Mouse (Mus musculus) thymus, adult 18-20 months (tissue): ENCODE measurements around the gene Smc6.

Source experiments
- DNase-seq, 2 experiments: peaks; one replicate each; pipeline ENCODE4 v3.0.0; 2022; ENCODE audit warnings: mixed read lengths in 2 of 2

Gene Smc6

DNA sequence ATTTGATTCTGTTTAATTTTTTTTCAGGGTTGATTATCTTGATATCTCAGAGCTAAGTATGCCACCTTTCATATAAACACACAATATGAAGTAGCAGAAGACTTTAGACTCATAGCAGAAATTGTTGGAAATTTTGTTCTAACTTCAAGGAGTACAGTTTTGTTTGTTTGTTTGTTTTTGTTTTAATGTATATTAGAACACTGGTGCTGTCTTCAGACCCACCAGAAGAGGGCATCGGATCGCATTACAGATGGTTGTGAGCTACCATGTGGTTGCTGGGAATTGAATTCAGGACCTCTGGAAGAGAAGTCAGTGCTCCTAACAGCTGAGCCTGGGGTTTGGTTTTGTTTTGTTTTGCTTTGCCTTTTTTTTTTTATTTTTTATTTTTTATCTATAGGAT, 20.7 kb downstream of the Smc6 start:
- DNase-seq: no peak

DNA sequence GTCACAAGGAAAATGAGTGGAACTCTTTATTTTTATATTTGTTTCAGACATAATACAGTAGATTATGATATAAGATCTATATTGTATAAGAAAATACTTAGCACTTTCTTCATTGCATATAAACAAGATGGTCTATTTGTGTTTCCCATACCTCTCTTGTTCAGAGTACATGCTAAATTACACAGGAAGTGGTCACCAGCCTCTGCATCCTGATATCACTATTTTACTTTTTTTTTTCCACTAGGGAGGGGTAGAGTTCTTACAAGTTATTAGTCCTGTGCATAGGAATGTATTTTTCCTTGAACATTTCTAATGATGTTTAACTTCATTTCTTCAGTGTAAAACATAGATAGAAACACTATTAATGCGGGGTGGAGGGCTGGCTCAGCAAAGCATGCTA, 35.2 kb downstream of the Smc6 start:
- no peak for DNase-seq

DNA sequence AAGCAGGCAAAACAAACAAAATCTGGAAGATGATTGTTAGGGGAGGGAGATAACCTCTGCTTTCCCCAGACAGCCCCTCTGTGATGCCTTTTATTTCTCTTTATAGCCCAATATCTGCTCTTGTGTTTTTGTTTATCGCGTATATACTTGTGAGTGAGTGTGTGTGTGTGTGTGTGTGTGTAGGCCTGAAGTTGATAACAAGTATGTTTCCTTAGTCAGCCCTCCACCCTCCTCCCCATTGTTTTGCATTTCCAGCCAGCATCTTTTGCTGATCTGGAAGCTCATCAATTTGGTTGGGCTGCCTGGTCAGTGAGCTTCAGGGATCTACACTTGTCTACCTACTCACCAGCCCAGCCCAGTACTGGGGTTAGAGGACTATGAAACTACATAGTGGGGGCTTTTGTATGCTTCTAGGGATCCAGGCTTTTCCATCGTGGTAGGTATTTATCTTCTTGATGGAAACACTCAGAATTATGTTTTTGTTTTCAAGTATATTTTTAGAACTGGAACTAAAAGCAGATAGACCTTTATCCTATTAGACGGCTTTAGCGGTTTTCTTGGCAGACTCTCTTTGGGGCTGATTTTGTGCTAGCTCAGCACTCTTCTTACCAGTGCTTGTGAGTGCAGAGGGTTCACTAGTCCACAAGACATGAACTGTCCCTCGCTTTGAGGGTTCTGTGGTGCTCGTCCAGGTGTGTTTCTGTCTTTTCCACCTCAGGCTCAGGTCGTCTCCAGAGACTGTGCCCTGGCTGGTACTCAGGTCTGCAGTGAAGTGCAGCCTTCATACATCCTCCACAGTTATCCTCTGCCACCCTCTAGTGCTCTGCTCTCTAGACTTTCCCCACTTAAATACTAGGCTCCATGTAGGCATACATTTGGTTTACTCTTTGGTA, 41.3 kb downstream of the Smc6 start:
- no peak for DNase-seq

DNA sequence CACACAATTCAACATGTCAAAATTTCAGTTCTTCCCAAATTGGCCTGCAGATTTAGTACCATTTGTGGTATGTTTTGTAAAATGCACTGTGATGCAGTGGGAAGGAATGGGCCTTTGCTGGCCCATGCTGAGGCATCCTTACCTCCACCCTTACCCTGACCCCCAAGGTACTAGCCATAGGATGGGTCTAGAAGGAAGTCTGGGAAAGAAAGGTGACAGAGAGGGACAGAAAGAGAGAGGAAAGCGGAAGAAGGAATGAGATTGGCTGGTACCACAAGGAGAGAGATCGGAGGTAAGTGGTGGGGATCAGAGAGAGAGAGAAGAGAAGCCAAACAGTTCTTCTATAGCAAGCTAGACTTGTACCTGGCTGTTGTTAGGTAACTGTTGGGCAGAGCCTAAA, 45.4 kb downstream of the Smc6 start:
- DNase-seq: no peak

DNA sequence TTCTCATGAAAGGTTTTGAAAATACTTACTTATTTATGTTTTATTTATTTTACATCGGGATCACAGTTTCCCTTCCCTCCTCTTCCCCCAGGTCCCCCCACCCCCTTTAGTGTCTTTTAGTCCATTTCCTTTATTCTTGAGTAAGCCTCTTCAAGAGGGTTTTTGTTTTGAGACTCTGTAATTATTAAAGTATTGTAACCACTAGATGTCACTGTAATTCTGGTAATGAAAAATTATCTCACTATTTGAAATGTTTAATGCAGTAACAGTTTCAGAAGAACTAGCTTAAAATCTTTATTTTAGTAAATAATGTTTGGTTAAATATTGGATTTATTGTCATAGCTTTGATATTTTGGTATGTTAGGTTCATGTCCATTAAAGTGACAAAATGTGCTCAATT, 48.2 kb downstream of the Smc6 start:
- DNase-seq: no peak

DNA sequence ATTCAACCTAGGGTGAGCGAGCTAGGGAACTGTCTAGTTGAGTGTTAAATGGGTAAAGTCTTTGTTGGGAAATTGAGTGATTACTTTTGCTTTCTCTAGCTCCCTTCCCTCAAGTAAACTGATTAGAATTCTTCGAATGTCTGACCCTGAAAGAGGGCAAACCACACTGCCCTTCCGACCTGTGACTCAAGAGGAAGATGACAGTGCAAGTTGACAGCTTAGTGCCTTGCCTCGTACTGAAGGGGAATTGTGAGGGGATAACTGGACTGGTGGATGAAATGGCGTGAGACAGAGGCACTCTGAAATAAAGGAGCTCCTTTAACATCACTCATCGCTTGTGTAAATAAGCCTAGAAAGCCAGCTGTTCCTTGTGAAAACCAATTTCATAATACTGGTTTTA, 52.0 kb downstream of the Smc6 start:
- no peak for DNase-seq

DNA sequence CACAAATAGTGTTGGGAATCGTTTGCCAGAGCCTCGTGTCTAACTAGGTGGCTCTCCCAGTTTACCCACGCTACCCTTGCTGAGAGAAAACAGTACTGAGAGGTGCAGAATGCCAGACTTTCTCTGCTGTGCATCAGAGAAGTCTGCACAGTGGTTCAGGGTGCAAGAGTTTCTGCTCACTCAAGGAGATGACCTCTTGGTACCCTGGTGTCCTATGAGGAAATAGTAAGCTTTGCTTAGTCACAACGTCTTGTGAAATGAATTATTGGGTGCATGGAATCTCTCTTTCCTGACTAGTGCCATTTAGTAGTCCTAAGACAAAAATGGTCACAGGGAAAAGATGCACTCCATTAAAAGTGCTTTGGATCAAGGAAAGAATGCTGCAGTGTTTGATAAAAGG, 58.8 kb downstream of the Smc6 start:
- no peak for DNase-seq

DNA sequence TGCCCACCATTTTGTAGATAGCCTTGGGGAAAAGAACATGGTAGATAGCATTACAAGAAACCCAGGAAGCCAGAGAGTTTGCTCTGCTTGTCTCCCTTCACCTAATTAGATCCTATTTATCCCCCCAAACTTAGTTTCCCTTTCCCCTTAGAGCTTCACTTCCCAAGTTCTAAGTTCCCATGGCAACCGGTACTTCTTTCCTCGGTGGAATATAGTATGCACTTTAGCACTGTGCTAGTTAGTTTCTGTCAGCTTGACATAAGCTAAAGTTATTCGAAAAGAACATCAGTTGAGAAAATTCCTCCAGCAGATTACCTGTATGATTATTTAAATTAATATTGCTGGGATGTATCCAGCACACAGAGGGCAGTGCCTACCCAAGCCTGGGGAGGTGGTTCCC, 60.8 kb downstream of the Smc6 start:
- no peak for DNase-seq

DNA sequence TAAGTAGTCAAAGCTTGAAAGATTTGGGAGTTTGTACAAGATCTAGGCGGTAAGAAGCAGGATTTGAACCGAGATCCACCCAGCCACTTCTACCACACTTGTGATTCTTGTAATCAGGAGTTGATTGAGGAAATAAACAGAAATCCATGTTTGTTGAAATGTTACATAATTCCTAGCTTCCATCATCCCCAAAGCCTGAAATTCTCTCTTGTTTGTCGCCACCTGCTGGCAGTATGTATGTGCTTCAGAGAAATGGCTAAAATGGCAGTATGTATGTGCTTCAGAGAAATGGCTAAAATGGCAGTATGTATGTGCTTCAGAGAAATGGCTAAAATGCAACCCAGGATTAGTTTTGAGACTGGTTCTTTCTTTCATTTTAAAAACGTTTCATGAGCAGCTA, 71.2 kb downstream of the Smc6 start:
- DNase-seq: no peak

DNA sequence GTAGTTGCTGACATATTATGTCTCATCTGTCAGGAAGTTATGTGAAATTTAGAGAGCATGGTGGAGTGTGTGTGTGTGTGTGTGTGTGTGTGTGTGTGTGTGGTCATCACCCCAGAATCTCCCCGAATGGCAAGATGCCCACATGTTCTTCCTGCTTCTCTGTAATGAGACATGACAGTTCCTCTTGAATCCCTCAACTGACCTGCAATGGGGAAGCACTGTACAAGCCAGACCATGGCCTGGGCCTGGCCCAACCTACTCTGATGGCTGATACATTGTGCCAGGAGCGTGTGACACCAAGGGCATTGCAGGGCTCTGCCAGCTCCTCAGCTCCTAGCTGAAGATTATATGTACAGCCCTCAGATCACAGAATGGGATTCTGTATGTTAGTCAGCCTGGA, 72.6 kb downstream of the Smc6 start:
- DNase-seq: no peak

DNA sequence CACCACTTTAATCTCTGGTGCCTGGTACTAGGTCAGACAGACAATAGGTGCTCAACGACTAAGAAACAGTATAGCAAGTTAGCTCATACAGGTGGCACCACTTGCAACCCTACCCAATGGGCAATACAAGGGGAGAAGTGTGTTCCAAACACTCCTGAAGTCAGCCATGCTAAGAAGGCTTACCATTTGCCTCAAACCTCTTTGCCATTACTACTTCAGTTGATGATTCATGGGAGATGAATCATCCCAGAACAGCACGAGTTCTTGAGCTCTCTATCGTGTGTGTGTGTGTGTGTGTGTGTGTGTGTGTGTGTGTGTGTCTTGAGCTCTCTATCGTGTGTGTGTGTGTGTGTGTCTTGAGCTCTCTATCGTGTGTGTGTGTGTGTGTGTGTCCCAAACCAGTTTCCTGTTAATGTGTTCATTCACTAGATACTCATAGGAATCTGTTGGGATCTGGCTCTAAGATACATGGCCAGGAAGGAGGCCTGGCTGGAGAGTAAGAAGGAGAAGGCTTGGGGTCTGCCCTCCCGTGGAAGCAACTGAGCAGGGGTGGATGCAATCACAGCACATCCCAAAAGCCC, 76.4 kb downstream of the Smc6 start:
- no peak for DNase-seq

DNA sequence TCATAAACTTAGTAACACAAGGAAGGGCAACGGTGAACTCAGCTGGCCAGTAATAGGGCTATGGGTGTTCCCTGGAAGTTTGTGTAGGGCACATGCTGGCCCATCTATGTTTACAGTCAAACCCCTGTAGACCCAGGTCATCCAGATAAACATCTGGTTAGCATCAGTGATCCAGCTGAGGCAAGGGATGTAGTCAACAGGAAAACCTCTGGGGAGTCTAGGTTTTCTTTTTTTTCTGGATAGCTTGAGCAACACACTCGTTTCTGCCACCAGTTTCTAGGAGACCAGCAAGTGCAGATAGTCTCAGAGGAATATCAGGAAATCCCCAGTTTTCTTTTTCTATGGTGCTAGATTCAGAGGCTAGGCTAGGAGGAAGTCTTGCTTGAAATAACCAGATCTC, 80.3 kb downstream of the Smc6 start:
- no peak for DNase-seq

DNA sequence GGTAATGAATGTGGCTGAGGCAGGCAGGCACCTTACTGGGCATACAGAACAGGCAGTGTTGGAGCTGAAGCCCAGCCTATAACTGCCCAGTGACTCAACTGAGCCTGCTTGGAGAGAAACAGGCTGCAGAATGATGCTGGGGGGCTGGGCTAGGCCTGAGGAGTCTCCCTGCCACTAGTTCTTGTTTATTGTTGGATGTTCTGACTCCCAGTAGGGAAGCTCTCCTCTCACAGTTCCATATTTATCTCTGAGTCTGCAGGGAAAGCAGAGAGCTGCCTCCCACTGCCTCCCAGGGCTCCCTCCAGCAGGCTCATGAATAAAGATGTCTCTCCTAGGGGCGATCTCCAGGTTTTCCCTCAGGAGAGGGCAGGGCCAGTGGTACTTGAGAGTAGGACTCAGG, 82.7 kb downstream of the Smc6 start:
- DNase-seq: no peak

DNA sequence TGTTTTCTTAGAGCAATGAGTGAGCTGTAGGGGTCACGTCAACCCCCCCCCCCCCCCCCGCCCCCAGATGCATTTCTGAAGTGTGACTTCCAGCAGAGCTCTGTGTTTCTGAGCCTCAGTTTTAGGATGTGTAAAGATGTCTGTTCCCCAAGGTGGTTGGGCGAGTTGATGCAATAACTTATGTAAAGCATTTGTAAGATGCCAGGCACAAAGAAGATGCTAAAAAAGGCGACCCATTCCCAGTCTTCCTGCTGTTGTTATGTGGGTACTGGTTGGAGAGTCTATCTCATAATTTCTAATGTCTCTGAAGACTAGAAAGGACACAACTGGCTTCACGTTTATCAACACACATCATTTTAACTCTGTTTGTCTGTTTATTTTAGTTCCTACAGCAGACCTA, 84.2 kb downstream of the Smc6 start:
- DNase-seq: no peak

DNA sequence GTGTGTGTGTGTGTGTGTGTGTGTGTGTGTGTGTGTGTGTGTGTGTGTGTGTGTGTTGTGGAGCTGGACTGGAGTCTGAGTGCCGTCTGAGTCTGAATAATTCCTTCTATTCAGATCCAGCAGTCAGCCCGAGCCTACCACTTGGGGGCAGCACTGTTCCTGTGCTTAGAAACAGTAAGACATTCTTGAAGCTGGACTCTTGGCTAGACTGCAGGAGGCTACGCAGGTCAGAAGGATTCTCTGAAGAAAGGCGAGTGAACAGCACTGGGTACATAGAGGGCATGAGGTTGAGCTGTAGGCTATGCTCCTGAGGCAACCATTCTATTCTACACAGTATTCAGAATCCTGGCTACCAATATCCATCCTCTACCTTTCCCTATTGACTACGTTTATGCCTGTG, 85.2 kb downstream of the Smc6 start:
- DNase-seq: no peak

DNA sequence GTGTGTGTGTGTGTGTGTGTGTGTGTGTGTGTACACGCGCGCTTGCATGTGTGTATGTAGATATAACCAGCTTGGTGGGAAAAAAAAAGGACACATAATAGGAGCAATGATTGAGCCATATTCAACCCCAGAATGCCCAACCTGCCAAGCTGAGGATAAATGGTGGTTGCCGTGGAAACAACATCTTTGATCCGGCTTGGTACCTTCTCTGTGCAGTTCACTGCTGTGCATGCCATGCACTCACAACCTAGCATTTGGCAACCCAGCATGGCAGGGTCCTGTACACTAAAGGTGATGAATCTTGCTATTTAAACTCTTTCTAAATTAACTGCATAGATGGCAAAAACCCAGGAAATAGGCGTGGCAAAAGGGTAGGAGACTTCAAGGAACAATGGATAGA, 96.7 kb downstream of the Smc6 start:
- no peak for DNase-seq

DNA sequence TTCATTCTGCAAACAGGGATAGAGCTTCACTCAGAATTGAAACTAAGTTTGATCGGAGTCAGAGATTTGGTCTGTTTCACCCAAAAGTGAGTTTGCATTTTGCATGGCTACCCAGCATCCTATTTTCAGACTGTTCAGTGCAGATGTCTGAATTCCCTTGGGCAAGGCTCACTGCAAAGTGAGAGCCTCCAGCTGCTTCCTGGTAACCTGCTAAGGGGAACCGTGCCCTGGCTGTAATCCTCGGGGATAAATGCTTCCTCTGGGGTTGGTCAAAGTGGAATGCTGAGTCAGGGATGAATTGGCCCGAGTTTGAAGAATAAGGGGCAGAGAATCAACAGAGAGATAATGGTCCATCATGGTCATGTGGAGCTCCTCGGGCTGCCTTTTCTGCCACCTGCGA, 99.2 kb downstream of the Smc6 start:
- DNase-seq: no peak

DNA sequence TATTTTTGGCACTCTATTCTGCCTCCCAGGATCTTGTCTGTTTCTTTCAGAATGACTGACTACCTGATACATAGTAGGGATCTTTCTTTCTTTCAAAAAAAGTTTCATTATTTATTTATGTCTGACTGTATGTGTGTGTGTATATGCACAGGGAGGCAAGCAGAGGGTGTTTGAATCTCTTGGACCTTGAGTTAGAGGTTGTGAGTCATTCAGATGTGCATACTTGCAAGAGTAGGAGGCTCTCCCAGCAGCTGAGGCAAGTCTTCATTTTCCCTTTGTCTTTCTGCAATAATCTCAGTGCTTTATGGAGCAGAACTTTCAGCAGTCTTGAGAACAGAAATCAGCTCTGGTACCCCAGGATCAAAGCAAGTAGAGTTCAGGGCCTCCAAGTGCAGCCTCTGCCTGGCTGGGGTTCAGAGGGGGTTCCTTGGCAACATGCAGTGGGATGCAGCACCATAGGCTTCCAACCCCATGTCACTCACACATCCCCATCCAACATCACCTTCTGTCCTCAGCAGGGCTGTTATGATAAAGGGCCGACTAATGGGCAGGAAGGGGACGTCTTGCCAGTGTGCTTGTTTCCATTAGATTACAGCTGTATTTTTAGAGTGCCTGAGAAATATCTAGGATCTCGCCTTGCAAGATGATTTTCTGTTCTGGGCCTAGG, 101.5 kb downstream of the Smc6 start:
- no peak for DNase-seq
